Mouse (Mus musculus): ENCODE measurements around the gene Mier1. TPM values are rescaled to one million over a fixed set of nuclear protein-coding genes. Genes with fewer than 3 reads are reported as not detected.

Gene Mier1
- polyA plus RNA-seq, 1 experiment, result 6.4 TPM

DNA sequence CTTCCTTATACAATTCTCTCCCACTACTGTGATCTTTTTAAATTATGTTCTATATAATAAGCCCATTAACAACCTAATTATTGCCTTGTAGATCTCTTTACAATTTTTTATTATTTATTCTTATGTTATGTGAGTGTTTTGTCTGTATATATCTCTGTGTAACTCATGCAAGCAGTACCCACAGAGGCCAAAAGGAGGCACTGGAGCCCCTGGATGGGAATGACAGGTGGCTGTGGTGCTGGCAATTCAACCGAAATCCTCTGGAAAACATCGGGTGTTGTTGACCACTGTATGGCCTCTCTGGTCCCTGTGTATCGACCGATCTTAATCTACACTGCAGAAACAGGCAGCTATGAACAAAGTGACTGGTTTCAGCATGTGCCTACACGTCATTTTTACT lies 29.0 kb upstream of the Mier1 start:
- Histone ChIP-seq H3K27me3 (ENCODE audit: control insufficient read depth, insufficient read depth, insufficient read length) (no peaks in the 10 kb centered on the region), H3K4me2 (ENCODE audit: low read depth) (no peak overlapping the region), H3ac (ENCODE audit: control insufficient read depth, insufficient read length) (no peak overlapping the region), H3K4me3 (no peak overlapping the region), H3K79me2 (ENCODE audit: control insufficient read depth, insufficient read depth) (no peaks in the 10 kb centered on the region), H3K36me3 (ENCODE audit: control insufficient read depth, insufficient read depth) (no peaks in the 10 kb centered on the region)
- no peak for TF ChIP-seq MYOG (IDR thresholded peaks at IDR 0.05; ENCODE audit: control insufficient read depth in 1 of 3, insufficient read depth in 1 of 3, insufficient read length in 2 of 3, low read depth in 2 of 3)
- no peak for TF ChIP-seq POLR2AphosphoS2 (IDR thresholded peaks at IDR 0.05; ENCODE audit: insufficient read length, low read depth)
- TF ChIP-seq TCF3 (IDR thresholded peaks at IDR 0.05; ENCODE audit: insufficient read length, low read depth), result no peak
- TF ChIP-seq E2F4 (IDR thresholded peaks at IDR 0.05; ENCODE audit: insufficient read depth), result no peak
- TF ChIP-seq POLR2A (IDR thresholded peaks at IDR 0.05; ENCODE audit: insufficient read length, low read depth), result no peak
- TF ChIP-seq USF1 (IDR thresholded peaks at IDR 0.05; ENCODE audit: low read depth), result no peak

DNA sequence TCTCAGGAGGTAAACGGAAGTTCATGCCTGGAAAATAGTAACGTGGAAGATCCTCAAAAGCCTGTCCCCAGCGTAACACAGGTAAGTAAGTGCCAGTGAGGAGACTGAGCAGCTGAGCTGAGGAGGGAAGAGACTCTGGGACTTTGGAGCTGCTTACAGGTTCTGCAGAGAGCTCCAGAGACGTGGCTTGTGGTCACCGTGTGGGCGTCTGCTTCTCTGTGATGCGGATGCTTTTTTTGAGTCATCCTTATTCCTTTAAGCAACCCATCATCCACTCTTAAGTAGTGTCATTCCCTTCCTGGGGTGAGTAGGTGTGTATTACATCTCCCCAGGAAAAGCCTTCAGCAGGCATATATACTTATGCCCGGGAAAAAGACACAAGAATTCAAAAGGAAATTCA lies 18.3 kb upstream of the Mier1 start:
- no peak overlapping the region for H3K4me2 ChIP-seq (ENCODE audit: low read depth)
- no peak for TF ChIP-seq MAX (IDR thresholded peaks at IDR 0.05; ENCODE audit: low read depth)
- TF ChIP-seq POLR2A (IDR thresholded peaks at IDR 0.05; ENCODE audit: insufficient read length, low read depth), result no peak
- no peak for TF ChIP-seq TCF12 (IDR thresholded peaks at IDR 0.05; ENCODE audit: insufficient read depth, poor library complexity, severe bottlenecking)
- TF ChIP-seq USF1 (IDR thresholded peaks at IDR 0.05; ENCODE audit: low read depth), result no peak
- TF ChIP-seq SRF (IDR thresholded peaks at IDR 0.05; ENCODE audit: control insufficient read depth, insufficient read length, low read depth), result no peak
- TF ChIP-seq CEBPB (IDR thresholded peaks at IDR 0.05; ENCODE audit: insufficient read depth, poor library complexity, severe bottlenecking), result no peak
- TF ChIP-seq E2F4 (IDR thresholded peaks at IDR 0.05; ENCODE audit: insufficient read depth), result no peak
- TF ChIP-seq MYOD1 (IDR thresholded peaks at IDR 0.05; ENCODE audit: control insufficient read depth in 1 of 3, insufficient read length in 2 of 3, low read depth in 2 of 3), result no peak
- no peak for TF ChIP-seq TCF3 (IDR thresholded peaks at IDR 0.05; ENCODE audit: insufficient read length, low read depth)
- no peak for TF ChIP-seq REST (IDR thresholded peaks at IDR 0.05; ENCODE audit: insufficient read depth, insufficient read length)
- no peak for TF ChIP-seq MYOG (IDR thresholded peaks at IDR 0.05; ENCODE audit: control insufficient read depth in 1 of 3, insufficient read depth in 1 of 3, insufficient read length in 2 of 3, low read depth in 2 of 3)
- TF ChIP-seq POLR2AphosphoS2 (IDR thresholded peaks at IDR 0.05; ENCODE audit: insufficient read length, low read depth), result no peak
- H3K4me3 ChIP-seq, result no peak overlapping the region
- no peaks in the 10 kb centered on the region for H3K27me3 ChIP-seq (ENCODE audit: control insufficient read depth, insufficient read depth, insufficient read length)
- no peak overlapping the region for H3ac ChIP-seq (ENCODE audit: control insufficient read depth, insufficient read length)
- no peaks in the 10 kb centered on the region for H3K79me2 ChIP-seq (ENCODE audit: control insufficient read depth, insufficient read depth)
- no peaks in the 10 kb centered on the region for H3K36me3 ChIP-seq (ENCODE audit: control insufficient read depth, insufficient read depth)

DNA sequence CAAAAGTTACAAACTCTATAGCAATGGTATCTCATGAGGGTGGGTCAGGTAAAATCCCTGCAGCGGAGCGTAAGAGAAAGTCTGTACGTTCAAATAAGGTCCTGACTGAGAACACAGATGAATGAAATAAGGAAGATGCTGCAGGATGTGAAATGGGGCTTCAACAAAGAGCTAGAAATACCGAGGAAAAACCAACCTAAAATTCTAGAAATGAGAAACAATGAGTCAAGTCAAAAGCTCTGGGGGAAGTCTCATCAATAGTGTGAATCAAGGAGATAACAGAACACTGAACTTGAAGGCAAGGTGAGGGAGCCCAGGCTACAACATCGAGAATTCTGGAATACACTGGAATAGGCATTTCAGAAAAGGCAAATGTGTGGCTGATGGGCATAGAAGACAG lies 15.7 kb upstream of the Mier1 start:
- Histone ChIP-seq H3K4me3 (no peak overlapping the region), H3ac (ENCODE audit: control insufficient read depth, insufficient read length) (no peak overlapping the region), H3K27me3 (ENCODE audit: control insufficient read depth, insufficient read depth, insufficient read length) (no peaks in the 10 kb centered on the region), H3K36me3 (ENCODE audit: control insufficient read depth, insufficient read depth) (no peaks in the 10 kb centered on the region), H3K4me2 (ENCODE audit: low read depth) (no peak overlapping the region), H3K79me2 (ENCODE audit: control insufficient read depth, insufficient read depth) (no peaks in the 10 kb centered on the region)
- TF ChIP-seq USF1 (IDR thresholded peaks at IDR 0.05; ENCODE audit: low read depth) (no peak), E2F4 (IDR thresholded peaks at IDR 0.05; ENCODE audit: insufficient read depth) (no peak), SRF (IDR thresholded peaks at IDR 0.05; ENCODE audit: control insufficient read depth, insufficient read length, low read depth) (no peak), TCF3 (IDR thresholded peaks at IDR 0.05; ENCODE audit: insufficient read length, low read depth) (no peak), TCF12 (IDR thresholded peaks at IDR 0.05; ENCODE audit: insufficient read depth, poor library complexity, severe bottlenecking) (no peak), MYOD1 (IDR thresholded peaks at IDR 0.05; ENCODE audit: control insufficient read depth in 1 of 3, insufficient read length in 2 of 3, low read depth in 2 of 3) (no peak), POLR2A (IDR thresholded peaks at IDR 0.05; ENCODE audit: insufficient read length, low read depth) (no peak), CEBPB (IDR thresholded peaks at IDR 0.05; ENCODE audit: insufficient read depth, poor library complexity, severe bottlenecking) (no peak), MAX (IDR thresholded peaks at IDR 0.05; ENCODE audit: low read depth) (no peak), MYOG (IDR thresholded peaks at IDR 0.05; ENCODE audit: control insufficient read depth in 1 of 3, insufficient read depth in 1 of 3, insufficient read length in 2 of 3, low read depth in 2 of 3) (no peak), POLR2AphosphoS2 (IDR thresholded peaks at IDR 0.05; ENCODE audit: insufficient read length, low read depth) (no peak), REST (IDR thresholded peaks at IDR 0.05; ENCODE audit: insufficient read depth, insufficient read length) (no peak)

DNA sequence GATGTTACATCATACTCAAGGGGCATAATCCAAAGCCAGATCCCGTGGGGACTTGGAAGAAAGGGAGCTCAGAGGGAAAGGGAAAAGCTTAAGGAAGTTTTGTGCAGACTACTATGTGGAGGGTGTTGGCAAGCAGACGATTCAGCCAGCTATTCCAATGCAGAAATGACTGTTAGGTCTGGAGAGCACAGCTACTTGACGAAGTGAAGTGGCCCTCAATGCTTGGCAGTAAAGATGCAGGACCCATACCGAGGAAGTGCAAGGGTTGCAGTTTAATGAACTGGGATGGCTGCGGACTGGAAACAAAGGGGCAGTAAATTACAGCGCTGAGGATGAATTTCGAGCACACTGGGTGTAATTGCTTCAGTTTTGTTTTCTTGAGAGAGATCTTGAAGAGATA lies 1.5 kb upstream of the Mier1 start:
- no peak for TF ChIP-seq TCF3 (IDR thresholded peaks at IDR 0.05; ENCODE audit: insufficient read length, low read depth)
- TF ChIP-seq MYOD1 (IDR thresholded peaks at IDR 0.05; ENCODE audit: control insufficient read depth in 1 of 3, insufficient read length in 2 of 3, low read depth in 2 of 3), result no peak
- no peak for TF ChIP-seq POLR2AphosphoS2 (IDR thresholded peaks at IDR 0.05; ENCODE audit: insufficient read length, low read depth)
- TF ChIP-seq POLR2A (IDR thresholded peaks at IDR 0.05; ENCODE audit: insufficient read length, low read depth), result no peak
- no peak for TF ChIP-seq CEBPB (IDR thresholded peaks at IDR 0.05; ENCODE audit: insufficient read depth, poor library complexity, severe bottlenecking)
- no peak for TF ChIP-seq SRF (IDR thresholded peaks at IDR 0.05; ENCODE audit: control insufficient read depth, insufficient read length, low read depth)
- TF ChIP-seq MYOG (IDR thresholded peaks at IDR 0.05; ENCODE audit: control insufficient read depth in 1 of 3, insufficient read depth in 1 of 3, insufficient read length in 2 of 3, low read depth in 2 of 3), result no peak
- no peak for TF ChIP-seq E2F4 (IDR thresholded peaks at IDR 0.05; ENCODE audit: insufficient read depth)
- TF ChIP-seq MAX (IDR thresholded peaks at IDR 0.05; ENCODE audit: low read depth), result no peak
- no peak for TF ChIP-seq TCF12 (IDR thresholded peaks at IDR 0.05; ENCODE audit: insufficient read depth, poor library complexity, severe bottlenecking)
- TF ChIP-seq USF1 (IDR thresholded peaks at IDR 0.05; ENCODE audit: low read depth), result no peak
- TF ChIP-seq REST (IDR thresholded peaks at IDR 0.05; ENCODE audit: insufficient read depth, insufficient read length), result no peak
- Histone ChIP-seq H3K27me3 (ENCODE audit: control insufficient read depth, insufficient read depth, insufficient read length) (no peaks in the 10 kb centered on the region), H3K79me2 (ENCODE audit: control insufficient read depth, insufficient read depth) (peaks cover 20% of the 10 kb centered on the region), H3K4me2 (ENCODE audit: low read depth) (peak overlapping the region; percentile 63), H3ac (ENCODE audit: control insufficient read depth, insufficient read length) (no peak overlapping the region), H3K4me3 (peak overlapping the region; percentile 71), H3K36me3 (ENCODE audit: control insufficient read depth, insufficient read depth) (no peaks in the 10 kb centered on the region)

DNA sequence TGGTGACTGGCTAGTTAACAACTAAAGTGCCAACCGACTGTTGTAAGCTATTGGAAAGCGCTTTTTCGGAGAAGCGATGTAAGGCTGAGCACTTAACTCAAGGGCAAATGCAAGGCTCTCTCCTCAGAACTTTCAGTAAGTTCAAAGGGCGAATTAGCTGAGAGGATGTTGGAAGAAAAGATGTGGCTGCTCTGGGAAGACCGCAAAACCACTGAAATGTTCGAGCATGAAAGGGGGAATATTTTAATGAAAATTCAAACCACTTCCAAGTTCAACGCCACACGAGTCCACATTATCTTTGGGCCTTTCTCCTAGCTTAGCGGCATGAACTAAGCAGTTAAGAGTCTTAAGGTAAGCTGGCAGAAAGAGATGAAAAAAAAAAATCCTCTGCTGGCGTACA lies 788 bp upstream of the Mier1 start:
- Histone ChIP-seq H3K79me2 (ENCODE audit: control insufficient read depth, insufficient read depth) (peaks cover 20% of the 10 kb centered on the region), H3K4me2 (ENCODE audit: low read depth) (peak overlapping the region; percentile 63), H3ac (ENCODE audit: control insufficient read depth, insufficient read length) (peak overlapping the region; percentile 24), H3K4me3 (peak overlapping the region; percentile 71), H3K27me3 (ENCODE audit: control insufficient read depth, insufficient read depth, insufficient read length) (no peaks in the 10 kb centered on the region), H3K36me3 (ENCODE audit: control insufficient read depth, insufficient read depth) (no peaks in the 10 kb centered on the region)
- TF ChIP-seq TCF3 (IDR thresholded peaks at IDR 0.05; ENCODE audit: insufficient read length, low read depth) (no peak), POLR2AphosphoS2 (IDR thresholded peaks at IDR 0.05; ENCODE audit: insufficient read length, low read depth) (no peak), E2F4 (IDR thresholded peaks at IDR 0.05; ENCODE audit: insufficient read depth) (no peak), SRF (IDR thresholded peaks at IDR 0.05; ENCODE audit: control insufficient read depth, insufficient read length, low read depth) (no peak), POLR2A (IDR thresholded peaks at IDR 0.05; ENCODE audit: insufficient read length, low read depth) (no peak), TCF12 (IDR thresholded peaks at IDR 0.05; ENCODE audit: insufficient read depth, poor library complexity, severe bottlenecking) (no peak), MYOD1 (IDR thresholded peaks at IDR 0.05; ENCODE audit: control insufficient read depth in 1 of 3, insufficient read length in 2 of 3, low read depth in 2 of 3) (no peak), MYOG (IDR thresholded peaks at IDR 0.05; ENCODE audit: control insufficient read depth in 1 of 3, insufficient read depth in 1 of 3, insufficient read length in 2 of 3, low read depth in 2 of 3) (no peak), USF1 (IDR thresholded peaks at IDR 0.05; ENCODE audit: low read depth) (no peak), MAX (IDR thresholded peaks at IDR 0.05; ENCODE audit: low read depth) (no peak), CEBPB (IDR thresholded peaks at IDR 0.05; ENCODE audit: insufficient read depth, poor library complexity, severe bottlenecking) (no peak), REST (IDR thresholded peaks at IDR 0.05; ENCODE audit: insufficient read depth, insufficient read length) (no peak)

All from myocyte (in vitro differentiated cells).